Mouse (Mus musculus) CH12.LX (cell line): Measurements from ENCODE around the gene Foxq1. TPM values are rescaled to one million over a fixed set of nuclear protein-coding genes. Genes with fewer than 3 reads are reported as not detected.

Experiments
- DNase-seq: peaks from one replicate; pipeline ENCODE4 v3.0.0-alpha.2; 2013; ENCODE audit errors: extremely low read depth
- H3K27ac ChIP-seq: 2 replicates; pipeline ENCODE4 v1.5.1; 2012; ENCODE audit warnings: low read depth, mild to moderate bottlenecking, control low read depth, moderate library complexity; ENCODE audit not compliant: insufficient read depth
- H3K27me3 ChIP-seq: replicated peaks from 2 replicates; pipeline ENCODE3; 2012; ENCODE audit warnings: inconsistent platforms
- H3K36me3 ChIP-seq, 2 experiments: replicated peaks in 1 of 2; 2 replicates each; pipeline versions ENCODE3 to v1.6.1; 2012; ENCODE audit warnings: inconsistent platforms in 1 of 2, low read length in 1 of 2, mild to moderate bottlenecking in 1 of 2, mixed read lengths in 1 of 2, moderate library complexity in 1 of 2; ENCODE audit not compliant: control insufficient read depth in 1 of 2, insufficient read depth in 1 of 2
- H3K4me1 ChIP-seq, 2 experiments: 2 replicates each; pipeline ENCODE4 v1.6.1; 2012; ENCODE audit warnings: inconsistent platforms in 1 of 2, moderate library complexity in 1 of 2; ENCODE audit not compliant: insufficient read depth in 2 of 2, control insufficient read depth in 1 of 2
- H3K4me2 ChIP-seq: 2 replicates; pipeline ENCODE4 v1.6.1; 2012; ENCODE audit warnings: low read depth, mild to moderate bottlenecking, control low read depth; ENCODE audit not compliant: poor library complexity, insufficient read depth, severe bottlenecking
- H3K4me3 ChIP-seq, 3 experiments: fragments of 150-350 bp in 1 of 3; sonication (generic) in 1 of 3; replicated peaks in 1 of 3; 2 replicates each; pipeline versions ENCODE3 to v1.5.1; 2011 to 2012; ENCODE audit warnings: low read depth in 2 of 3, low read length in 2 of 3, mild to moderate bottlenecking in 2 of 3, moderate library complexity in 2 of 3, control low read depth in 1 of 3, improper control_type of control experiment in 1 of 3, inconsistent platforms in 1 of 3, mixed read lengths in 1 of 3; ENCODE audit not compliant: poor library complexity in 1 of 3
- H3K79me2 ChIP-seq: replicated peaks from 2 replicates; pipeline ENCODE4 v1.6.1; 2012; ENCODE audit warnings: mild to moderate bottlenecking, moderate library complexity; ENCODE audit not compliant: control insufficient read depth, poor library complexity, insufficient read depth, severe bottlenecking; ENCODE audit errors: extremely low read depth
- H3K9ac ChIP-seq: 2 replicates; pipeline ENCODE4 v1.6.1; 2012; ENCODE audit warnings: low read depth, mild to moderate bottlenecking, control low read depth, moderate library complexity; ENCODE audit not compliant: insufficient read depth
- H3K9me3 ChIP-seq: replicated peaks from 2 replicates; pipeline ENCODE3; 2012; ENCODE audit warnings: low read length, inconsistent platforms, mixed read lengths
- BHLHE40 ChIP-seq: IDR thresholded peaks from 2 replicates; pipeline ENCODE4 v1.6.1; 2011; ENCODE audit warnings: mild to moderate bottlenecking, low read depth, low read length, improper control_type of control experiment
- CHD1 ChIP-seq: IDR thresholded peaks from 2 replicates; pipeline ENCODE4 v1.6.1; 2012; ENCODE audit warnings: low read depth, low read length, improper control_type of control experiment, inconsistent platforms
- CHD2 ChIP-seq: IDR thresholded peaks from 2 replicates; pipeline ENCODE4 v1.6.1; 2011; ENCODE audit warnings: low read length, improper control_type of control experiment
- E2F4 ChIP-seq: IDR thresholded peaks from 2 replicates; pipeline ENCODE4 v1.6.1; 2011; ENCODE audit warnings: low read depth, low read length, improper control_type of control experiment; ENCODE audit not compliant: insufficient replicate concordance
- ETS1 ChIP-seq: conservative IDR thresholded peaks from 2 replicates; pipeline ENCODE4 v1.6.1; 2012; ENCODE audit warnings: low read depth, mild to moderate bottlenecking, inconsistent platforms, low read length, improper control_type of control experiment, moderate library complexity
- GABPA ChIP-seq: IDR thresholded peaks from 2 replicates; pipeline ENCODE4 v1.6.1; 2012; ENCODE audit warnings: low read depth, low read length, improper control_type of control experiment, inconsistent platforms; ENCODE audit not compliant: insufficient replicate concordance
- HCFC1 ChIP-seq: IDR thresholded peaks from 2 replicates; pipeline ENCODE4 v1.6.1; 2012; ENCODE audit warnings: low read depth, mild to moderate bottlenecking, inconsistent platforms, low read length, improper control_type of control experiment
- JUN ChIP-seq: IDR thresholded peaks from 2 replicates; pipeline ENCODE4 v1.6.1; 2011; ENCODE audit warnings: low read depth, mild to moderate bottlenecking, low read length, improper control_type of control experiment, moderate library complexity; ENCODE audit not compliant: insufficient read depth
- JUND ChIP-seq: conservative IDR thresholded peaks from 2 replicates; pipeline ENCODE4 v1.6.1; 2011; ENCODE audit warnings: low read depth, low read length, improper control_type of control experiment
- KAT2A ChIP-seq: IDR thresholded peaks from 2 replicates; pipeline ENCODE4 v1.6.1; 2012; ENCODE audit warnings: low read length, improper control_type of control experiment, inconsistent platforms; ENCODE audit not compliant: insufficient replicate concordance
- MAFK ChIP-seq: IDR thresholded peaks from 2 replicates; pipeline ENCODE4 v1.6.1; 2011; ENCODE audit warnings: low read length, improper control_type of control experiment; ENCODE audit not compliant: insufficient replicate concordance
- MAZ ChIP-seq: IDR thresholded peaks from 2 replicates; pipeline ENCODE4 v1.6.1; 2012; ENCODE audit warnings: low read depth, mild to moderate bottlenecking, inconsistent platforms, low read length, improper control_type of control experiment, moderate library complexity
- MEF2A ChIP-seq: IDR thresholded peaks from 2 replicates; pipeline ENCODE4 v1.6.1; 2014; ENCODE audit warnings: low read depth, mild to moderate bottlenecking, inconsistent platforms, low read length, improper control_type of control experiment, borderline replicate concordance
- MYC ChIP-seq: IDR thresholded peaks from 2 replicates; pipeline ENCODE4 v1.6.1; 2011; ENCODE audit warnings: low read depth, mild to moderate bottlenecking, improper control_type of control experiment, low read length
- NELFE ChIP-seq: IDR thresholded peaks from 2 replicates; pipeline ENCODE4 v1.6.1; 2011; ENCODE audit warnings: low read depth, low read length, improper control_type of control experiment
- POLR2A ChIP-seq: IDR thresholded peaks from 2 replicates; pipeline ENCODE4 v1.6.1; 2011; ENCODE audit warnings: low read depth, mild to moderate bottlenecking, improper control_type of control experiment, low read length
- RCOR1 ChIP-seq: conservative IDR thresholded peaks from 2 replicates; pipeline ENCODE4 v1.6.1; 2012; ENCODE audit warnings: low read depth, mild to moderate bottlenecking, inconsistent platforms, low read length, improper control_type of control experiment
- SMC3 ChIP-seq: IDR thresholded peaks from 2 replicates; pipeline ENCODE4 v1.6.1; 2011; ENCODE audit warnings: low read depth, low read length, improper control_type of control experiment
- TCF12 ChIP-seq: IDR thresholded peaks from 2 replicates; pipeline ENCODE4 v1.6.1; 2014; ENCODE audit warnings: low read depth, mild to moderate bottlenecking, inconsistent platforms, low read length, improper control_type of control experiment
- ZC3H11A ChIP-seq: IDR thresholded peaks from 2 replicates; pipeline ENCODE4 v1.6.1; 2012; ENCODE audit warnings: low read depth, mild to moderate bottlenecking, inconsistent platforms, low read length, improper control_type of control experiment
- ZMIZ1 ChIP-seq: IDR thresholded peaks from 2 replicates; pipeline ENCODE4 v1.6.1; 2012; ENCODE audit warnings: low read depth, mild to moderate bottlenecking, inconsistent platforms, low read length, improper control_type of control experiment
- ZNF384 ChIP-seq: IDR thresholded peaks from 2 replicates; pipeline ENCODE4 v1.6.1; 2012; ENCODE audit warnings: low read depth, low read length, improper control_type of control experiment, inconsistent platforms
- dilution Hi-C: fragments of 300-500 bp; cut with MboI; formaldehyde crosslinking; loops from 2 replicates; pipeline ENCODE4 v1.14.3; 2020; ENCODE audit warnings: low sequenced_read_pairs; ENCODE audit not compliant: extremely low pct_unique_long_range_greater_than_20kb, extremely low pct_ligation_motif_present
- in situ Hi-C: fragments of 300-500 bp; cut with MboI; formaldehyde crosslinking; loops from 3 replicates; pipeline ENCODE4 v1.14.3; 2019; ENCODE audit warnings: low sequenced_read_pairs, low pct_ligation_motif_present, low pct_unique_long_range_greater_than_20kb, mixed read lengths
- polyA plus RNA-seq: library from polyadenylated mRNA; unstranded; fragments of >175 nt; gene quantifications from 2 replicates; pipeline ENCODE4 v1.2.1, GENCODE M21; 2012; ENCODE audit warnings: low read depth; ENCODE audit not compliant: insufficient read length
- total RNA-seq, 2 experiments: library from RNA; depleted of rRNA; stranded (reverse); fragments of 300-350 nt in 1 of 2; fragments of >200 nt in 1 of 2; gene quantifications; 2 replicates each; pipeline ENCODE4 v1.2.3; 2012 to 2014

Gene Foxq1
- total and polyA plus RNA-seq, 3 experiments: not detected

GRCm38 (mm10) chr13:31577576-31577975, 21.6 kb downstream of the Foxq1 start:
- TF ChIP-seq ETS1: no peak
- TF ChIP-seq JUND: no peak
- TF ChIP-seq KAT2A: no peak
- TF ChIP-seq ZMIZ1: no peak
- no peak for TF ChIP-seq BHLHE40
- TF ChIP-seq MAFK: no peak
- Histone ChIP-seq H3K9me3 (no peaks in the 10 kb centered on the region), H3K27ac (no peak overlapping the region), H3K9ac (no peak overlapping the region), H3K4me2 (no peak overlapping the region), H3K4me3 (no peak overlapping the region), H3K27me3 (no peaks in the 10 kb centered on the region), H3K36me3 (no peaks in the 10 kb centered on the region), H3K4me1 (no peaks in the 10 kb centered on the region), H3K79me2 (no peaks in the 10 kb centered on the region)
- in situ Hi-C loops: no loop called here
- DNase-seq: no peak
- dilution Hi-C loops: no loop called here

GRCm38 (mm10) chr13:31578389-31578788, 22.5 kb downstream of the Foxq1 start:
- dilution Hi-C loops (no loop called here), in situ Hi-C loops (no loop called here)
- no peak overlapping the region for H3K27ac ChIP-seq
- DNase-seq: no peak
- no peaks in the 10 kb centered on the region for H3K36me3 ChIP-seq
- H3K4me3 ChIP-seq: no peak overlapping the region
- no peaks in the 10 kb centered on the region for H3K79me2 ChIP-seq
- H3K4me1 ChIP-seq: no peaks in the 10 kb centered on the region
- H3K9me3 ChIP-seq: no peaks in the 10 kb centered on the region
- TF ChIP-seq HCFC1 (no peak), MYC (no peak), MAZ (no peak), GABPA (no peak), ZC3H11A (no peak), CHD2 (no peak), NELFE (no peak), ZNF384 (no peak), MEF2A (no peak), CHD1 (no peak), RCOR1 (no peak), E2F4 (no peak), TCF12 (no peak), SMC3 (no peak), MAFK (no peak), POLR2A (no peak), JUN (no peak)
- H3K9ac ChIP-seq: no peak overlapping the region
- H3K4me2 ChIP-seq: no peak overlapping the region
- H3K27me3 ChIP-seq: no peaks in the 10 kb centered on the region
